Mouse (Mus musculus) kidney, postnatal 10 days (tissue): ENCODE results near the gene Bicdl2.

ENCODE experiments used
- DNase-seq: peaks from one replicate; pipeline ENCODE4 v3.0.0; 2021; ENCODE audit warnings: mixed read lengths

Bicdl2 gene

DNA sequence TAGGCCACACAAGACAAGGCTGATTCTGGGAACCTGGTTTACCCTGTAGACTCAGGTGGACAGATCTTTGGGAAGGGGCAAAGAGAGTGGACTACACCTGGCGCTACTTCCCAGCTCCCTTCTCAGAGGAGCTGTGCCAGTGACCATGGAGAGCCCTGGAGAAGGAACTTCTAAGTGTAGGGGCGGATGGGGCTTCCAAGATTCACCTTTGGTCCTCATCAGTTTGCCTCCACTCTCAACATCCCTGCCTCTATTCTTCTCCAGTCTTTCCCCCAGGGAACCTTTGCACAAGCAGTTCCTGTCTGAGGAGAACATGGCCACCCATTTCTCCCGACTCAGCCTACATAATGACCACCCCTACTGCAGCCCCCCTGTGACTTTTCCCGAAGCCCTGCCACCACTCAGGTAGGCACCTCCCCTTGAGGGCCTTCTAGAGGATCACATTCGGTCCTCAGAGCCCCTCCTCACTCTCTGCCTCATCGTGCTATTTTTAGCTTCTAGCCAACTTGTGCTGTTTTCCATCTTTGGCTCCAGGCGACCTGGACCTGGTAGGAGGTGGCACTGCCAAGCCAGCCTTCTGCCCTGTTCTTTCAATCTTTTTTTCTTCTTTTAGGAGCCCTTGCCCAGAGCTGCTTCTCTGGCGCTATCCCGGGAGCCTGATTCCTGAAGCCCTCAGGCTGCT is 14.1 kb downstream of the Bicdl2 start:
- no peak for DNase-seq

- DNase-seq, result peak; percentile 66
Measured at GRCm38 (mm10) chr17:23675127-23675526, 14.8 kb downstream of the Bicdl2 start.

DNA sequence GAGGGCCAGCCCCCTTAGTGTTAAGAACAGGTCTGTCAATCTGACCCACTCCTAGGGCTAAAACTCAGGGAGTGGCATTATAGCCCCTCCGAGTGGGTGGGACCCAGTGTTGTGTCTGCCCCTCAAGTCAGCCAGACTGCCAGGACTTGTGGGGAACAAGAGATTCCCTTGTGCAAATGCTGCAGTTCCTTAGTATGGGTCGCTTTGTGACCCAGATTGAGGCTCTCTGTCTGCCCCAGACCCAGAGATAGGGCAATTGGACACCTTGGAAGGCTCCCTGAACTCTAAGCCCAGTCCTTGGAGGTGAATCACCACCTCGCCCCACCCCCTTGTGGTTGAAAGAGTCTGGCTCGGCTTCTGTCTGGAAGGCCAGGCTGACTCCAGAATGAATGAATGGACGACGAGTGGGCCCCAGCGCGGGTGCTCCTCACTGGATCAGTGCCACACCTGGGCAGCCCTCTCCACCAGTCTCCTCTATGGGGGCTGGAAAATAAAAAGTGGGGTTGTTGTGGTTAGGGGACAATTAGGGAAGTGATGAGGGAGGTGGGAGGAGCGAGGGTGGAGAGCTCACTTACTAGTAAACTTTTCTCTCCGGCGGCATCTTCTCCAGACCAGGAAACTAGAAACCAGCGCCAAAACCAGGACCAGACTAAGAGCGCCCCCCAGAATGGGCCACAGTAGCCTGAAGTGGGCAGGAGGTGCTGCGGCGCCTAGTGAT is 15.4 kb downstream of the Bicdl2 start:
- DNase-seq, result peak; percentile 65

- DNase-seq, result peak; percentile 70
Measured at GRCm38 (mm10) chr17:23676473-23677031, 16.2 kb downstream of the Bicdl2 start.

DNA sequence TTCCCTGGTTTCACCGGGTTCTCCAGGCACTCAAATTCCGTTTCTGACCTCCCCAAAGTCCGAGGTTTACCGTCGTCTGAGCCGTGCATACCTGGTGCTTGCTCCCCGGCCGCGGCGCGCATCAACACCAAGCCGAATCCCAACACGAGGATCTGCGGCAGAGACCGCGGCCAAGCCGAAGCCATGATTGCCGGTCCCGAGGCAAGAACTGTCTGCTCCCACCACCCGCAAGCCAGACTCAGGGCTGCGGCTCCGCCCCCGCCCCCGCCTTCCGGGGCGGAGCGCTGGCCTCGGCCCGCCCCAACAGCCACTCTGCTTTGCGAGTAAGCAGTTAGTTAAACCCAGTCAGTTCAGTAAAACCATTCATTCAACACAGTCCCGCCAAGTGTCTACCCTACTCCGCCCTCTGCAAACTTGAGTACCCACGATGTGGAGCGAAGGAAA is 17.0 kb downstream of the Bicdl2 start, which contains the start of gene Tnfrsf12a:
TSS of gene Tnfrsf12a (minus strand) at position 233 of the 444 bp plus-strand sequence.
- DNase-seq, result peak; percentile 89

GRCm38 (mm10) chr17:23679127-23679835 is 19.0 kb downstream of the Bicdl2 start, which contains the start of gene Cldn6:
Cldn6 (plus strand) TSS chr17:23679249.
- no peak for DNase-seq

GRCm38 (mm10) chr17:23680336-23680735 is 20.0 kb downstream of the Bicdl2 start:
- DNase-seq, result no peak

- DNase-seq, result peak; percentile 51
Measured at GRCm38 (mm10) chr17:23681086-23681485, 20.8 kb downstream of the Bicdl2 start.

DNA sequence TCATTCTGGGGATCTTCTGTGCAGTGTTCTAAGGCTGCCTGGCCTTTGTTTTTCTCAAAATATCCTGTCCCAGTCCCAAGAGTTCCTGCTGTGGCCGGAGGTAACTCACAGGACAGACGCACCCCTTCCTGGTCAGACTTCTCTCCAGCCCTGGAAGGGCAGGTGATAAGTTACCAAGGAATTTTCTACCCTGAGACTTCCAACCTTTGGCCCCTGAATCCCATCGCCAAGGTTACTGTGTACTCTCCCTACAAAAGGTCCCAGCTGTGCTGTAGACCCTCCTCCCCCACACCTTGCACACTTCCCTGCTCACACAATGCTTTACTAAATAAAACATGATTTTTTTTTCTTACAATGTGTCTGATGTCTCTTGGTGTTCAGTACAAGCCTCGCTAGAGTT is 21.8 kb downstream of the Bicdl2 start:
- DNase-seq, result peak; percentile 34

DNA sequence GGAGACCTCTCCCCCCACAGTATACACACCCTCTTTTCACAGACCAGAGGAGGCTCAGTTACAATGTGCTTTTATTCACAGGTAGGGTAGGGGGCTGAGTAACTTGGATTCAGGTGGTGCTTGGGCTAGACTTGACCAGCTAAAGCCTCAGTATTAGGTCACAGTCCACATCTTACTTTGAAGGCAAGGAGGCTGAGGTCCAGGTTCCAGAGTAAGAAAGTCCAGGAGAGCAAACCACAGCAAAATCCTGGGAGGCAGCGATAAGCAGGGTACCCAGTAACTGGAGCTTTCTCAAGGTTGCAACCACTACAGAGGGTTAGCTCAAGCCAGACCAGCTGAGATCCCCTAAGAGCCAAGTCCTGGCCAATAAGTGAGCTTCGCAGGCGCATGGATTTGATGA is 22.2 kb downstream of the Bicdl2 start:
- no peak for DNase-seq

- DNase-seq, result no peak
Measured at GRCm38 (mm10) chr17:23683226-23683625, 22.9 kb downstream of the Bicdl2 start.

DNA sequence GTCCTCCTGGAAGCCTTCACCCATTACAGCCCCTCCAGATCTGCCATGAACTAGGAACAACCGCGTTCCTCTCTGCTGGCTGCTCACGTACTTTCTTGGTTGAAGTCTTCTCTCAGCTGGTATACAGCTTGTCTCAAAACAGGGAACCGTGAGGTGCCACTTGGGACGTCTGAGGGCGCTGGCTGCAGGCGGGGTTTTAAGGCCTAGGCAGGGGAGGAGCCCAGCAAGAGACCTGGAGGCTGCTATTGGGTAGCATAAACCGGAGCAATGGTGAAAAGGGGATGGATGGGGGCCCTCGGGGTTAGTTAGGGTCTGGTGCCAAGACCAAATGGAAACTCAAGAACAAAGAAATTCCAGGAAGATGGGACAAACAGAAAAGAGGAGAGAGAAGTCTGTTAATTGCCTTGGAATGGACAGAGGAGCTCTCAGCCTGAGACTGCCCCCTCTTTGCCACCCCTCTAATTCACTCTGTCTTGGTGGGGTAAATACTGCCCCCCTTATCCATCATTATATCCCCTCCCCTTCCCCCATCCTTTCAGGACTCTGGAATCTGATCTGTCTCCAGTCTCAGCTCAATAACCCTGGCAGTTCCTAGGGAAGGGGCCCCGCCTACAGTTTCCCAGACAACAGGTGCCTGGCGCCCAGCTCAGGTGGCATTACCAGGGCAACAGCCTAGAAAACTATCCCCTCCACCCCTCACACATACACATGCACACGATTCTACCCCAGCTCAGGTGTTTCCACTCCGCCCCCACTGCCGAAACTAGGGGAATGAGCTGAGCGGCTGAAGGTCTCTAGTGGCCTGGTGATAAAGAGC is 23.8 kb downstream of the Bicdl2 start, which contains the start of gene Cldn9:
TSS of gene Cldn9 (minus strand) at position 171 of the 817 bp plus-strand sequence.
- DNase-seq, result peak; percentile 52

DNA sequence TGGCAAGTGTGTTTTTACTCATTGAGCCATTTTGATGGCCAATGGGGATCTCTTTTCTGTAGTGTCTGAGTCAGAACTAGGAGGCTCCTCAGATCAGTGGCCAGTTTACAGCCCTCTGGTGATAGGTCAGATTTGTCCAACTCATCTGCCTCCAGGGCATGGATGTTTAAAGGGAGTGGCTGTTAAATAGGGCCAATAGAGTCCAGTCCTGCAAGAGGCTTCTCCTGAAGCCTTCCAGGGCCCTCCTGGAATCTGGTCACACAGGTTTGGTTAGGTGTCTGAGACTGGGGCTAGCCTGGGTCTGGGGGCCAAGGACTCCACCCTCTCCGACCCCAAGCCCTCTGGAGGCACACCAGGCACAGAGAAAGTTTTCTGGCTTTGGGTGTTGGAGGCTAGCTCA is 34.2 kb downstream of the Bicdl2 start:
- no peak for DNase-seq

DNA sequence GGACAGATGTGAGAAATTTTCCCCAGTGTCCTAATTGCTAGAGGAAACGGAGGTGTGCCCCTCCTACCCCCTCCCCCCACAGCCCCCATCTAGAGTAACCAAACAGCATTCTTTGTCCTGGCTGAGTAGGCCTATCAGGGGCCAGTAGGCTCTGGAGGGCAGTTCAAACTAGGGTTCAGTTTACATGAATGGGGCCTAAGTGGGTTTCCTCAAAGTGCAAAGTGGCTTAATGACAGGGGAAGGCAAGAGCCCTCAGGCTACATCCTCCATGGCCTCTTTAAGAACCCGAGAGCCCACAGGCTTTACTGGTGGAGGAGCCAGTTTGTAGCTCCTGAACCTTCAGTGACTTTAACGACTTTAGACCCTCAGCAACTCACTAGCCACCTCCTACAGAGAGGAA is 35.5 kb downstream of the Bicdl2 start:
- no peak for DNase-seq

- peak; percentile 66 for DNase-seq
Measured at GRCm38 (mm10) chr17:23699131-23700077, 39.1 kb downstream of the Bicdl2 start.

DNA sequence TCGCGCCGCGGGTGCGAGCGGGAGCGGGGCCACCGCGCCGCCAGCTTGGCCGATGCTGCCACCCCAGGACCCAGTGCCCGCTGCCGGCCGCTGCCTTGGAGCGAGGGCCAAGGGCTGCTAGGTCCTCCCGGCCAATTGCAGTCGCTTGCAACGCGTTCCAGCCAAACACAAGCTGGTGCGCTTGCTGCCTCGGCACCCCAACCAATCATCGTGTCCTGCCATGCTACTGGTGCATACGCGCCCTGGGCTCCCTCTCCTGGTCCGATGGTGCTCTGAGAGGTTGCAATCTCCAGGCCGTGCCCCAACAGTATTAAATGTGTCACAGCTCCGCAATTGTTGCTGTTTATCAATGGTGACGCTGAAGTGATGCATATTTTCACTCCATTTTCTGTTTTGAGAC is 39.8 kb downstream of the Bicdl2 start:
- DNase-seq, result peak; percentile 94

- DNase-seq, result no peak
Measured at GRCm38 (mm10) chr17:23703301-23703700, 43.0 kb downstream of the Bicdl2 start.

DNA sequence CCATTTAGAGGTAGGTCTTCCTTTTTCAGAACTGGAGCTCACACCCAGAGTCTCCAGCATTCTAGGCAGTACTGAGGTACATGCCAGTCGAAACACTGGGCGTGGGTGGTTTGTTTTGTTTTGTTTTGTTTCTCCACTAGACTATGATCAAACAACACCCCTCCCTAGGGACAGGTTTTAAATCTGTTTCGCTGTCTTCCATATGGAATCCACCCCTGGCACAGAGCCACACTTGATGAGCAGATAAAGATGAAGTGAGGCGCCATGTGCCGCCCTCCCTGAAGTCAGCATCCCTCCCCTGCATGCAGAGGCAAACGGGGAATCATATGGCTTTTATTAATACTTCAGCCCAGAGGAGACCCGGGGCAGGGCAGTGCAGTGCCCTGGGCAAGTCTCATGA is 44.4 kb downstream of the Bicdl2 start:
- no peak for DNase-seq

GRCm38 (mm10) chr17:23705525-23706104 is 45.3 kb downstream of the Bicdl2 start:
- DNase-seq, result no peak

DNA sequence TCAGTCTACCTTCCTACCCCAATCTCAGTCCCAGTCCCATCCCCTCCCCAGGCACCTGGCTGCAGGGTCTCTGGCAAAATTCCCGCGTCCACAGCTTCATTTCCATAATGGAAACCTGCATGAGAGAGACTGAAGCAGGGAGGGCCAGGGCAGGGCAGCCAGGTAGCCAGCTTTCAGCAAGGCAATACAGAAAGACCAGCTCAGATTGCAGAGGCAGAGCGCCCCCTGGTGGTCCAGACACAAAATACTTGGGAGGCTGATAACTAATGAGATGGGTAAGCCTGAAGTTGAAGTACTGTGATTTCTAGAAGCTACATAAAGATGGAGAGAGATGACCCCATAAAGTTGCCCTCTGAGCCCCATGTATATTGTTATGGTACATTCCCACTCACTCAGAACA is 45.9 kb downstream of the Bicdl2 start:
- peak; percentile 84 for DNase-seq

GRCm38 (mm10) chr17:23717003-23717402 is 56.7 kb downstream of the Bicdl2 start:
- DNase-seq, result no peak
